Mouse (Mus musculus): Measurements from ENCODE around the gene Chst11. TPM values are rescaled to one million over a fixed set of nuclear protein-coding genes. Genes with fewer than 3 reads are reported as not detected.

The Chst11 gene
- total RNA-seq, 2 experiments from 2014 or later = 0.77 to 1.2 TPM

DNA sequence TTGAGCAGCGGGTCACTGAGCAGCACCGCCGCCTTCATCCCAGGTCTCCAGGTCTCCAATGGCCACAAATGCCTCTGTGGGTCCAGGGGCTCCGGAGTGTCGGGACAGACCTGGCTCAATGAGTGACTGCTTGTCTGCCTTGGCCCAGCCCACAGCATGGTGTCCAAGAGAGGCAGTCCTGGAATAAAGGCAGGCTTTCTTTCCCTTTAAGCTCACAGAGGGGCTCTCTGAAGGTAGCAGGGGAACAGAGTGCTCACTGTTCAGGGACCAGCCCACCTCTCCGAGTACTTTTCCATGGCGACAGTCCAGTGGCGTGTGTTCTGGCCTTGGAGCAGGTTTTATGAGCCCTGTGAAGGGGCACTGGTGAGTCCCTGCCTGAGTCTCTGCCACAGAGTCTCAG lies 145.3 kb downstream of the Chst11 start:
- intact Hi-C loops (cut with DNase I) = no loop called here
- no peak for DNase-seq

DNA sequence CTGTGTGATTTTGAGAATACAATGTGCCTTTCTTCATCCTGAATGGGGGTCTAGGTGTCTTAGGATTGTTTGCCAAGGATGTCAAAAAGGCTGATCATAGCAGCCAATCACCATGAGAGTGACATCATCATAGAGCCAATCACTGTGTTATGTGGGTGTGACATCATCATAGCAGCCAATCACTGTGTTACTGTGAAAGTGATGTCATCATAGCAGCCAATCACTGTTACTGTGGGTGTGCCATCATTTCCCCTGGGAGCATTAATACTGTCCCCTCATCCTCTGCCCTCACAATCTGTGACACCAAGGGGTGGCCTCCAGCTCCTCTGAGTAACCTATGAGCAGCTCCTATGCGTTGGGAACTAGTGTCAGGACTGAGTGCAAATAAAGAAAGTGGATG lies 146.6 kb downstream of the Chst11 start:
- intact Hi-C loops (cut with DNase I) = no loop called here
- no peak for DNase-seq

- intact Hi-C loops (cut with DNase I) = no loop called here
- no peak for DNase-seq
Measured at GRCm38 (mm10) chr10:83133866-83134570, 148.7 kb downstream of the Chst11 start.

- no peak for DNase-seq
- intact Hi-C loops (cut with DNase I) = no loop called here
Measured at GRCm38 (mm10) chr10:83134896-83135295, 149.6 kb downstream of the Chst11 start.

DNA sequence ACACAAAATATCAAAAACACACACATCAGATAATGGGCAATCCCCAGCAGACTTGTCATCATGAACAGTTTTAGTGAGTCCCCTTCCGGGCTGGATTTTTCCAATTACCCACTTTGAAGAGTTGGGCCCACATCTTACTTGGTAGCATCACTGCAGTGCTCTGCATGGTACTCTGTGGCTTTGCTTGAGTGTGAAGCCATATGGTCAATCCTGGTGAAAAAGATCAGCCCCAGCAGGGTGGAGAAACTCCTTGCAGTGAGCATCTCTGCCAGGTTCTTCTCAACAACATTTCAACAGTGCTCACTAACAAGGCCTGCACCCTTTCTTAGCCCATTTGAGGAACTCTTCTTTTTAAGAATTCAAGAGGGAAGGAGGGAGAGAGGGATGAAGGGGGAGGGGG lies 150.7 kb downstream of the Chst11 start:
- intact Hi-C loops (cut with DNase I) = no loop called here
- DNase-seq = no peak

- intact Hi-C loops (cut with DNase I) = no loop called here
Measured at GRCm38 (mm10) chr10:83137103-83137502, 151.8 kb downstream of the Chst11 start.

GRCm38 (mm10) chr10:83139276-83139675 lies 154.0 kb downstream of the Chst11 start:
- intact Hi-C loops (cut with DNase I) = no loop called here
- no peak for DNase-seq

More at GRCm38 (mm10) chr10:83137103-83137502, 151.8 kb downstream of the Chst11 start:
- no peak for DNase-seq

- intact Hi-C loops (cut with DNase I) = loop anchor here (5.0 kb wide), 1 partner anchor 307 kb away; no protein-coding TSS in a partner anchor
- no peak for DNase-seq
Measured at GRCm38 (mm10) chr10:83140258-83140936, 155.1 kb downstream of the Chst11 start.

GRCm38 (mm10) chr10:83141434-83141833 lies 156.1 kb downstream of the Chst11 start:
- intact Hi-C loops (cut with DNase I) = loop anchor here (5.0 kb wide), 1 partner anchor 306 kb away; no protein-coding TSS in a partner anchor
- no peak for DNase-seq

- intact Hi-C loops (cut with DNase I) = loop anchor here (5.0 kb wide), 1 partner anchor 304 kb away; no protein-coding TSS in a partner anchor
- DNase-seq = no peak
Measured at GRCm38 (mm10) chr10:83143049-83143448, 157.8 kb downstream of the Chst11 start.

DNA sequence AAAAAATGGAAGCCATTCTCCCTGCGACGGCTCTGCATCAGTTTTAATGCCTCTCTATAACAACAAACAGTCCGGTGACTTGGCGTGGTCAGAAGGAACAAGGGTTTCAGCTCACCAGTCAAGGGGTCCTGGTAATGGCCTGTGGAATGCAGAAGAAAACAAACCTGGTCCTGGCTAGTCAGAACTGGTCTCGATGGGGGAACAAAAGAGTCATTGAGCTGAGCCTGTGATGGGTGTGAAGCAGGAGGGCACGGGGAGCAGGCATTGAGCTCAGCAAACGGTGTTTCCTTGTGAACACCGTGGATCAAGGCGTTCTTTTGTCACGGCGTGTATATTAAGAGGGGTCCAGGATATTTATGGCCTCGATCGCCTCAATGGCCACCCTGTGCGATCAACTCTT lies 160.5 kb downstream of the Chst11 start:
- intact Hi-C loops (cut with DNase I) = no loop called here
- DNase-seq = no peak

- intact Hi-C loops (cut with DNase I) = no loop called here
- DNase-seq = no peak
Measured at GRCm38 (mm10) chr10:83149342-83150178, 164.3 kb downstream of the Chst11 start.

GRCm38 (mm10) chr10:83150587-83150986 lies 165.3 kb downstream of the Chst11 start:
- no peak for DNase-seq
- intact Hi-C loops (cut with DNase I) = no loop called here

DNA sequence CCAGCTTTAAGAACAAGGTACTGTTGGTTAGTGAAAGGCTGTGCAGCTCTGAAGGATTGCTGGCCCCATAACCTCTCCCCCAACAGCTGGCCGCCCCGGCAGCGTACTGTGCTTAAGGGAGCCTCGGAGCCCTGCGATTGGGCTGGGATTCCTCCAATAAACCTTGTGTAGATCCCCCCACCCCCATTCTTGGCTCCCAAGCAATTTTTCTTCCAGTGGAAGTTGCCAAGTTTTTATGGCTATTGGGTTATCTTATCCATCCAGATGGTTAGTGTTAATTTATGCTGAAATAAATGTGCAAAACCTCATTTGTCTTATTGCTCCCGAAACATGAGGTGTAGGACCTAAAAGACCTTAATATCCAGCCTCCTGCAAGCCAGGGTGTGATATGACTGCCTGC lies 166.1 kb downstream of the Chst11 start:
- intact Hi-C loops (cut with DNase I) = no loop called here
- DNase-seq = no peak

- DNase-seq = no peak
- intact Hi-C loops (cut with DNase I) = no loop called here
Measured at GRCm38 (mm10) chr10:83151896-83152685, 166.8 kb downstream of the Chst11 start.

DNA sequence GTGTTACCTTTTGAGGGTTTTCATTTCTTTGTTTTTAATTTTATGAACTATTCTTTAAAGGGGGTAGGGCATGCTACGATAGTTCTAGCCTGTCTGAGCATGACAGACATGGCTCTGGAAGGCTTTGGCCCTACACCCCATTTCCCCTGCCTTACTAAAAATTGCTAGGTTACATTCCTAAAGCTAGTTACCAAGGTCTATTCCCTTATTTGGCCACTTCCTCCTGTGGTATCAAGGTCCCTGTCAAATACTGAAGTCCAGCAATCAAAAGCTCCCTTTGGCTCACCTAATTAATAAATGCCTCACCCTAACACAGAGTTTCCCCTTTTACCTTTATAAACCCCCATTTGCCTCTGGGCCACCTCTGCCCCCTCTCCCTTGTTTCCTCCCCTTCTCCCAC lies 167.4 kb downstream of the Chst11 start:
- intact Hi-C loops (cut with DNase I) = no loop called here
- no peak for DNase-seq

GRCm38 (mm10) chr10:83153374-83153773 lies 168.1 kb downstream of the Chst11 start:
- intact Hi-C loops (cut with DNase I) = no loop called here
- no peak for DNase-seq

DNA sequence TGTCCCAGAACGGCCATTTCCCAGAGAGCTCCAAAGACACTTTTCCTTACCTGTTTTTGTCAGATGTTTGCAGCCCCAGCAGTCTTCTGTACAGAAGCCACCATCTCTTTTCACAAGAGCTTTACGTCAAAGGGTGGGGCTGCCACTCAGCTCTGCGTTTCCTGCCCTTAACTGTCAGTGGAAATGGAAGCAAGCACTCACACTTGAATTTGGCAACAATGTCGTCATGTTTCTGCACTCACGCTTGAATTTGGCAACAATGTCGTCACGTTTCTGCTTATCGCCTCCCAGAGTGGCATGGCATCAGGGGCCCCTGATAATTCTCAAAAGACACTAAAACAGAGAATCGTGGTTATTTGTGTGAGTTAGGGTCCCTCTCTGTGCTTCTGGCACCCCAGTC lies 168.6 kb downstream of the Chst11 start:
- intact Hi-C loops (cut with DNase I) = no loop called here
- DNase-seq = no peak

GRCm38 (mm10) chr10:83157289-83157688 lies 172.0 kb downstream of the Chst11 start:
- intact Hi-C loops (cut with DNase I) = no loop called here
- no peak for DNase-seq

DNA sequence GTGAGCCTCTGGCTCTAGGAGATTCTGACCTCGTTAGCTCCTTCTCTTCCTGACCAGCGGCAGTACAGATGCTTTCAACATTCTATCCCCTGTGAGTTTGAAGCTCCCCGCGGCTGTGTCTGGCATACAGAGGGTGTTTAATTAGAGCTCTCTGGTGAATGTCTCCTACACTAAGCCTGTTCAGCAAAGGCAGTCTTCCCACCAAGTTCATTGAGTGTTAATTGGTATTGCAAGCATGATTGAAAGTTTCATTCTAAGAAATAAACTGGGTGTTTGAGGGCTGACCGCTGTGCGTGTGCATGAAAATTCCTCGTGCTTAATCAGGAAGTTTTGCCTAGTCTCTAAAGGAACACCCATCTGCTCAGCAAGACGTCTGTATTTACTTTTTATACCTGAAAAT lies 173.0 kb downstream of the Chst11 start:
- no peak for DNase-seq
- intact Hi-C loops (cut with DNase I) = no loop called here
